Mouse (Mus musculus): ENCODE measurements at regions not wholly inside any gene's neighbourhood (a gene's known extent, or its start where the extent isn't known, plus 50 kb on each side); places are given as distances from the start of the nearest gene placed in this dataset.

GRCm38 (mm10) chr1:81972575-81972974, 260.3 kb upstream of the Gm9747 start:
- TF ChIP-seq CTCF (IDR thresholded peaks at IDR 0.05; ENCODE audit: borderline replicate concordance, extremely low read depth, insufficient read depth, insufficient read length) = no peak
- no peak for TF ChIP-seq POLR2A (IDR thresholded peaks at IDR 0.05; ENCODE audit: borderline replicate concordance, extremely low read depth, insufficient read depth, insufficient read length, poor library complexity, severe bottlenecking)
